Mouse (Mus musculus) limb, embryonic 11.5 days (tissue): ENCODE measurements around the gene Rrp9. TPM values are rescaled to one million over a fixed set of nuclear protein-coding genes. Genes with fewer than 3 reads are reported as not detected.

Experiments used
- ATAC-seq: fragments of 200-750 bp; cut with Nextera tagmentation; 2 replicates; pipeline ENCODE4 v1.8.0; 2017; ENCODE audit warnings: low read depth; ENCODE audit not compliant: insufficient number of reproducible peaks, low FRiP score, low TSS enrichment
- DNase-seq: peaks from one replicate; pipeline ENCODE4 v3.0.0-alpha.2; 2015; ENCODE audit warnings: low spot score
- H3K27ac ChIP-seq: fragments of 300-500 bp; sonication (generic); replicated peaks from 2 replicates; pipeline ENCODE4 v1.5.1; 2014; ENCODE audit warnings: low read depth, mild to moderate bottlenecking, low read length
- H3K27me3 ChIP-seq: fragments of 300-500 bp; sonication (generic); 2 replicates; pipeline ENCODE4 v1.6.1; 2014; ENCODE audit warnings: mild to moderate bottlenecking, low read length, mixed read lengths; ENCODE audit not compliant: control insufficient read depth, insufficient read depth
- H3K36me3 ChIP-seq: fragments of 300-500 bp; sonication (generic); 2 replicates; pipeline ENCODE4 v1.6.1; 2014; ENCODE audit warnings: mild to moderate bottlenecking, low read length, moderate library complexity, mixed read lengths; ENCODE audit not compliant: control insufficient read depth, insufficient read depth
- H3K4me1 ChIP-seq: fragments of 300-500 bp; sonication (generic); 2 replicates; pipeline ENCODE4 v1.6.1; 2014; ENCODE audit warnings: low read length, mixed read lengths; ENCODE audit not compliant: control insufficient read depth, insufficient read depth
- H3K4me2 ChIP-seq: fragments of 300-500 bp; sonication (generic); 2 replicates; pipeline ENCODE4 v1.6.1; 2014; ENCODE audit warnings: low read depth, mild to moderate bottlenecking, moderate library complexity; ENCODE audit not compliant: severe bottlenecking
- H3K4me3 ChIP-seq: fragments of 300-500 bp; sonication (generic); 2 replicates; pipeline ENCODE4 v1.5.1; 2014; ENCODE audit warnings: low read depth, low read length
- H3K9ac ChIP-seq: fragments of 300-500 bp; sonication (generic); 2 replicates; pipeline ENCODE4 v1.6.1; 2014; ENCODE audit warnings: mild to moderate bottlenecking, low read length
- H3K9me3 ChIP-seq: fragments of 300-500 bp; sonication (generic); 2 replicates; pipeline ENCODE4 v1.6.1; 2016; ENCODE audit warnings: low read length; ENCODE audit not compliant: control insufficient read depth
- WGBS: fragments of 180-500 bp; shearing (Covaris S2); extraction: QIAGEN DNeasy Blood & Tissue Kit; methylation state at CpG from one replicate; pipeline ENCODE4 v1.1.7; 2014; 5-methylcytosine and 5-hydroxymethylcytosine counted together
- polyA plus RNA-seq: library from polyadenylated mRNA; unstranded; fragments of >200 nt; fragmentation: Nextera tagmentation; extraction: Ambion mirVana; gene quantifications from 2 replicates; pipeline ENCODE4 v1.2.1, GENCODE M21; 2014

Gene Rrp9
- polyA plus RNA-seq, 1 experiment from 2014 or later: 55.4 TPM

DNA sequence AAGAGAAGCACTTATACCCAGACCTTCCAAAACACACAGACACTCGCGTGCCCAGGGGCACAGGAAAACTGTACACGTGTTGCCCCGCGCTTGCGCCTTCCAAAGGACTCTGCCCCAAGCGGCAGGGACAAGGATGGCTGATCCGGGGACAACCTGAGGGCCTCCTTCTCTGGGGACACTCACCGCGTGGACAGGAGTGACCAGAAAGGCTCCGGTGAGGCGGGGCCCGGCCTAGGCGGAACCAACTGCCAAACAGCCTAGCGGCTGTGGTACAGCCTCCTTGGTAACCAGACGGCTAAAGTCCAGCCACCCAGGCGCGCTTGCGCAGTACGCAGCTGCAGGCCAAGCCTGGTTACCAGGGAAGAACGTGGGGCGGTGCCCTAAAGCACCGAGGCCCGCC lies 28.4 kb upstream of the Rrp9 start, which contains the start of the genes Abhd14b and Abhd14a:
Gene Abhd14b (plus strand): TSS at position 112 of the 400 bp plus-strand sequence.
Gene Abhd14a (minus strand): TSS at position 331 of the 400 bp plus-strand sequence.
- DNase-seq: peak; percentile 92
- H3K4me1 ChIP-seq: peaks cover 43% of the 10 kb centered on the region
- H3K4me2 ChIP-seq: peak within 1 kb of the TSS; percentile 76
- peak within 1 kb of the TSS; percentile 30; the same call in 1 of the 2 replicates for H3K27ac ChIP-seq
- peak within 1 kb of the TSS; percentile 71 for H3K9ac ChIP-seq
- no peaks in the 10 kb centered on the region for H3K9me3 ChIP-seq
- WGBS: under 1% methylated on average over 24 of the region's 24 CpGs
- peak within 1 kb of the TSS; percentile 45 for H3K4me3 ChIP-seq
- H3K27me3 ChIP-seq: no peaks in the 10 kb centered on the region
- peaks cover under 1% of the 10 kb centered on the region; the same call in 1 of the 2 replicates for H3K36me3 ChIP-seq
- peak; percentile 80 for ATAC-seq

GRCm38 (mm10) chr9:106447951-106448350 lies 27.8 kb upstream of the Rrp9 start:
- Histone ChIP-seq H3K4me1 (peaks cover 49% of the 10 kb centered on the region), H3K9me3 (no peaks in the 10 kb centered on the region), H3K4me3 (no peak overlapping the region), H3K36me3 (no peaks in the 10 kb centered on the region; the same call in 1 of the 2 replicates), H3K27me3 (no peaks in the 10 kb centered on the region), H3K27ac (no peak overlapping the region), H3K9ac (no peak overlapping the region), H3K4me2 (peak overlapping the region; percentile 76; the same call in 1 of the 2 replicates)
- DNase-seq: no peak
- whole genome bisulfite sequencing: 40% methylated on average over 9 of the region's 9 CpGs
- ATAC-seq: no peak

- Histone ChIP-seq H3K27ac (no peak overlapping the region), H3K9me3 (no peaks in the 10 kb centered on the region), H3K9ac (peak overlapping the region; percentile 47; the same call in 1 of the 2 replicates), H3K4me2 (peak overlapping the region; percentile 76), H3K4me3 (peak overlapping the region; percentile 34), H3K4me1 (peaks cover 49% of the 10 kb centered on the region), H3K27me3 (no peaks in the 10 kb centered on the region), H3K36me3 (no peaks in the 10 kb centered on the region; the same call in 1 of the 2 replicates)
- DNase-seq (peak; percentile 77), ATAC-seq (peak; percentile 41)
- under 1% methylated on average over 23 of the region's 23 CpGs for WGBS
Measured at GRCm38 (mm10) chr9:106448498-106449031, 27.2 kb upstream of the Rrp9 start.

- DNase-seq: no peak
- H3K36me3 ChIP-seq: no peaks in the 10 kb centered on the region; the same call in 1 of the 2 replicates
- no peak overlapping the region for H3K27ac ChIP-seq
- no peak overlapping the region for H3K4me3 ChIP-seq
- H3K27me3 ChIP-seq: no peaks in the 10 kb centered on the region
- H3K9me3 ChIP-seq: no peaks in the 10 kb centered on the region
- ATAC-seq: no peak
- H3K9ac ChIP-seq: no peak overlapping the region
- 86% methylated on average over 8 of the region's 8 CpGs for WGBS
- 0 out of 2 replicates have a peak overlapping the region, but pooled peaks have one; percentile 4 for H3K4me2 ChIP-seq
- H3K4me1 ChIP-seq: peaks cover 50% of the 10 kb centered on the region
Measured at GRCm38 (mm10) chr9:106449947-106450346, 25.8 kb upstream of the Rrp9 start.

DNA sequence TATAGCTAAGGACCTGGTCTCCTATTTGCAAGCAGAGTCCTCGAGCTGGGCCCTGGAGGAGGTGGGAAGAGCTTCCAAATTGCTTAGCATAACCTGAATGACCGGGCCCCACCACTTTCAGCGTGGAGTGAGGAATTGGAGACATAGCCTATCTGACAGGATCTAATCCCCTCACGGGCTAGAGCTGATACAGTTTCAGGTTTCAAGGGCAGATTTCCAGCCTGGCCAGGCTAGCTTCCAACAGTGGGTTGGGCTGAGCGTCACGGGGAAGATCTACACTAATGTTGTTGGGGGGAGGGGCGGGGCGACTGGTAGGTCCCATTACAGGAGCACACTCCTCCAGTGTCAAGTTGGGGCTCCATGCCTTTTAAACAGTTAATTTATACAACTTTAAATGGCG lies 25.1 kb upstream of the Rrp9 start:
- H3K27ac ChIP-seq: no peak overlapping the region; the same call in 1 of the 2 replicates
- no peaks in the 10 kb centered on the region; the same call in 1 of the 2 replicates for H3K36me3 ChIP-seq
- ATAC-seq: no peak
- 0 out of 2 replicates have a peak overlapping the region, but pooled peaks have one; percentile 20 for H3K4me2 ChIP-seq
- H3K4me3 ChIP-seq: no peak overlapping the region
- 3% methylated on average over 9 of the region's 9 CpGs for WGBS
- no peaks in the 10 kb centered on the region for H3K27me3 ChIP-seq
- peak; percentile 56 for DNase-seq
- H3K9me3 ChIP-seq: no peaks in the 10 kb centered on the region
- H3K4me1 ChIP-seq: peaks cover 57% of the 10 kb centered on the region
- H3K9ac ChIP-seq: no peak overlapping the region

DNA sequence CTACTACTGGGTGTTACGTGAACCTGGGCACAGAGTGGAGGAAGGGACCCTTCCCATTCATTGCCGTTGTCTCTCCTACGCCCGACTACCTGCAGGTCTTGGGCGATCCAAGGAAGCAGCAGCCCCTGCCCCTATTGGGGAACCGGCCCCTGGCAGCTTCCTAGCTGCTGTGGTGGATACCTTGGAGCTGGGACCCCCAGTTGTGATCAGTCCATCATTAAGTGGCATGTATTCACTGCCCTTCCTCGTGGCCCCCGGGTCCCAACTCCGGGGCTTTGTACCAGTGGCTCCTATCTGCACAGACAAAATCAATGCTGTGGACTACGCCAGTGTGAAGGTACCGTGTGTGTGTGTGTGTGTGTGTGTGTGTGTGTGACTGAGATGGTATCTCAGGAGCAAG lies 24.5 kb upstream of the Rrp9 start:
- Histone ChIP-seq H3K4me1 (peaks cover 63% of the 10 kb centered on the region), H3K4me3 (no peak overlapping the region), H3K9me3 (no peaks in the 10 kb centered on the region), H3K9ac (0 out of 2 replicates have a peak overlapping the region, but pooled peaks have one; percentile 22), H3K4me2 (0 out of 2 replicates have a peak overlapping the region, but pooled peaks have one; percentile 12), H3K27me3 (no peaks in the 10 kb centered on the region), H3K36me3 (no peaks in the 10 kb centered on the region; the same call in 1 of the 2 replicates), H3K27ac (0 out of 2 replicates have a peak overlapping the region, but pooled peaks have one; percentile 14)
- no peak for DNase-seq
- ATAC-seq: no peak
- 75% methylated on average over 11 of the region's 11 CpGs for WGBS

- H3K27ac ChIP-seq: 0 out of 2 replicates have a peak overlapping the region, but pooled peaks have one; percentile 14
- peak overlapping the region; percentile 79 for H3K4me2 ChIP-seq
- H3K36me3 ChIP-seq: no peaks in the 10 kb centered on the region; the same call in 1 of the 2 replicates
- no peak for ATAC-seq
- no peak for DNase-seq
- no peak overlapping the region for H3K4me3 ChIP-seq
- 33% methylated on average over 2 of the region's 2 CpGs for WGBS
- H3K4me1 ChIP-seq: peaks cover 69% of the 10 kb centered on the region
- H3K27me3 ChIP-seq: no peaks in the 10 kb centered on the region
- H3K9me3 ChIP-seq: no peaks in the 10 kb centered on the region
- H3K9ac ChIP-seq: no peak overlapping the region; the same call in 1 of the 2 replicates
Measured at GRCm38 (mm10) chr9:106451899-106452298, 23.9 kb upstream of the Rrp9 start.

DNA sequence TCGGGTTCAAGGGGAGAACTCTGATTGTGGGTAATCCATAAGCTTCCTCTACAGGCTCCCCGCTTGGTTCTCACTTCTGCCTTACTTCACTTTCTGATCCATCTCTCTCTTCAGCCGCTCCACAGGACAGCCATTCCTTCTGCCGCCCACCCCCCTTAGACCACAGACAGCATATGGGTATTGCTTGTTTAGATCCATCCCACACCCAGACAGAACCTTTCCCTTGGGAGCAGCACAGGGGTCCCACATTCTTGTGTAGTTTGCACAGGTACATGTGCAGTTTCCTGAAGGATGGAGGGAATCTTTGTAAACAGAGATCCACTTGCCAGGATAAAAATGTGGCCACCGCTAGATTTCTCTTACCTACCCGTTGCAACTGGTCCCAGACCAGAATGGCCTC lies 23.4 kb upstream of the Rrp9 start:
- Histone ChIP-seq H3K9me3 (no peaks in the 10 kb centered on the region), H3K27me3 (no peaks in the 10 kb centered on the region), H3K9ac (peak overlapping the region; percentile 1; the same call in 1 of the 2 replicates), H3K4me2 (peak overlapping the region; percentile 79), H3K4me1 (peaks cover 70% of the 10 kb centered on the region), H3K27ac (no peak overlapping the region; the same call in 1 of the 2 replicates), H3K4me3 (peak overlapping the region; percentile 88; the same call in 1 of the 2 replicates), H3K36me3 (no peaks in the 10 kb centered on the region; the same call in 1 of the 2 replicates)
- no peak for ATAC-seq
- WGBS: 23% methylated on average over 6 of the region's 6 CpGs
- DNase-seq: no peak
